Mouse (Mus musculus) lung, postnatal 0 days (tissue): ENCODE measurements around the gene Cacna2d3. TPM values are rescaled to one million over a fixed set of nuclear protein-coding genes. Genes with fewer than 3 reads are reported as not detected.

Source experiments
- ATAC-seq: fragments of 200-750 bp; cut with Nextera tagmentation; 2 replicates; pipeline ENCODE4 v1.8.0; 2017; ENCODE audit warnings: moderate library complexity
- DNase-seq: peaks from one replicate; pipeline ENCODE4 v3.0.0-alpha.2; 2016; ENCODE audit warnings: low spot score
- H3K27ac ChIP-seq: fragments of 300-500 bp; sonication (generic); 2 replicates; pipeline ENCODE4 v1.5.1; 2014; ENCODE audit warnings: antibody characterized with exemption, mild to moderate bottlenecking, low read length, mixed read lengths
- H3K27me3 ChIP-seq: fragments of 300-500 bp; sonication (generic); replicated peaks from 2 replicates; pipeline ENCODE4 v1.6.1; 2014; ENCODE audit warnings: low read length, mixed read lengths; ENCODE audit not compliant: insufficient read depth
- H3K36me3 ChIP-seq: fragments of 300-500 bp; sonication (generic); 2 replicates; pipeline ENCODE4 v1.6.1; 2014; ENCODE audit warnings: low read length, mixed read lengths; ENCODE audit not compliant: insufficient read depth
- H3K4me1 ChIP-seq: fragments of 300-500 bp; sonication (generic); 2 replicates; pipeline ENCODE4 v1.6.1; 2014; ENCODE audit warnings: antibody characterized with exemption, low read depth, low read length, mixed read lengths; ENCODE audit not compliant: insufficient read depth
- H3K4me2 ChIP-seq: fragments of 300-500 bp; sonication (generic); replicated peaks from 2 replicates; pipeline ENCODE4 v1.6.1; 2014; ENCODE audit warnings: low read depth, mild to moderate bottlenecking, low read length, moderate library complexity, mixed read lengths
- H3K4me3 ChIP-seq: fragments of 300-500 bp; sonication (generic); 2 replicates; pipeline ENCODE4 v1.5.1; 2014; ENCODE audit warnings: low read depth, low read length
- H3K9ac ChIP-seq: fragments of 300-500 bp; sonication (generic); replicated peaks from 2 replicates; pipeline ENCODE4 v1.6.1; 2014; ENCODE audit warnings: low read depth, mild to moderate bottlenecking
- H3K9me3 ChIP-seq: fragments of 300-500 bp; sonication (generic); 2 replicates; pipeline ENCODE4 v1.6.1; 2016; ENCODE audit warnings: low read length, mixed read lengths
- CTCF ChIP-seq: IDR thresholded peaks from 2 replicates; pipeline ENCODE4 v1.5.1; 2016; ENCODE audit warnings: antibody characterized with exemption, mild to moderate bottlenecking
- EP300 ChIP-seq: IDR thresholded peaks from 2 replicates; pipeline ENCODE4 v1.6.1; 2016; ENCODE audit warnings: antibody characterized with exemption, mild to moderate bottlenecking, control low read depth
- WGBS: fragments of 180-500 bp; shearing (Covaris S2); extraction: QIAGEN DNeasy Blood & Tissue Kit; methylation state at CpG from one replicate; pipeline ENCODE4 v1.1.7; 2014; 5-methylcytosine and 5-hydroxymethylcytosine counted together
- polyA plus RNA-seq: library from polyadenylated mRNA; unstranded; fragments of >200 nt; fragmentation: Nextera tagmentation; extraction: Ambion mirVana; gene quantifications from 2 replicates; pipeline ENCODE4 v1.2.1, GENCODE M21; 2015

The Cacna2d3 gene
- polyA plus RNA-seq, 1 experiment from 2014 or later = 0.50 TPM

- no peak overlapping the region for H3K27ac ChIP-seq
- no peaks in the 10 kb centered on the region for H3K36me3 ChIP-seq
- no peaks in the 10 kb centered on the region for H3K9me3 ChIP-seq
- DNase-seq = no peak
- H3K27me3 ChIP-seq = no peaks in the 10 kb centered on the region
- H3K4me1 ChIP-seq = no peaks in the 10 kb centered on the region
- H3K4me2 ChIP-seq = no peak overlapping the region
- no peak overlapping the region for H3K9ac ChIP-seq
- TF ChIP-seq EP300 = no peak
- no peak for TF ChIP-seq CTCF
- WGBS = 68% methylated on average over 8 of the region's 8 CpGs
- no peak for ATAC-seq
- H3K4me3 ChIP-seq = no peak overlapping the region
Observed at GRCm38 (mm10) chr14:29393786-29394185, 327.9 kb downstream of the Cacna2d3 start.

- Histone ChIP-seq H3K27me3 (no peaks in the 10 kb centered on the region), H3K9ac (no peak overlapping the region), H3K4me3 (no peak overlapping the region), H3K36me3 (no peaks in the 10 kb centered on the region), H3K9me3 (no peaks in the 10 kb centered on the region), H3K27ac (no peak overlapping the region), H3K4me1 (no peaks in the 10 kb centered on the region), H3K4me2 (no peak overlapping the region)
- WGBS = 92% methylated on average over 3 of the region's 3 CpGs
- DNase-seq (no peak), ATAC-seq (no peak)
- no peak for TF ChIP-seq EP300
- no peak for TF ChIP-seq CTCF
Observed at GRCm38 (mm10) chr14:29392851-29393250, 328.8 kb downstream of the Cacna2d3 start.

- Histone ChIP-seq H3K27ac (no peak overlapping the region), H3K36me3 (no peaks in the 10 kb centered on the region), H3K9ac (no peak overlapping the region), H3K4me2 (no peak overlapping the region), H3K4me1 (no peaks in the 10 kb centered on the region), H3K27me3 (no peaks in the 10 kb centered on the region), H3K4me3 (no peak overlapping the region), H3K9me3 (no peaks in the 10 kb centered on the region)
- DNase-seq = no peak
- ATAC-seq = no peak
- TF ChIP-seq CTCF = no peak
- no peak for TF ChIP-seq EP300
- WGBS = 60% methylated on average over 2 of the region's 2 CpGs
Observed at GRCm38 (mm10) chr14:29391489-29391888, 330.2 kb downstream of the Cacna2d3 start.

- H3K9me3 ChIP-seq = no peaks in the 10 kb centered on the region
- no peaks in the 10 kb centered on the region for H3K4me1 ChIP-seq
- ATAC-seq (no peak), DNase-seq (no peak)
- 50% methylated on average over 3 of the region's 3 CpGs for WGBS
- H3K4me3 ChIP-seq = no peak overlapping the region
- H3K27ac ChIP-seq = no peak overlapping the region
- no peak for TF ChIP-seq CTCF
- TF ChIP-seq EP300 = no peak
- no peaks in the 10 kb centered on the region for H3K36me3 ChIP-seq
- H3K9ac ChIP-seq = no peak overlapping the region
- no peaks in the 10 kb centered on the region for H3K27me3 ChIP-seq
- no peak overlapping the region for H3K4me2 ChIP-seq
Observed at GRCm38 (mm10) chr14:29387761-29388160, 333.9 kb downstream of the Cacna2d3 start.

- no peak for DNase-seq
- Histone ChIP-seq H3K27ac (no peak overlapping the region), H3K36me3 (no peaks in the 10 kb centered on the region), H3K4me1 (no peaks in the 10 kb centered on the region), H3K4me2 (no peak overlapping the region), H3K27me3 (no peaks in the 10 kb centered on the region), H3K9me3 (no peaks in the 10 kb centered on the region), H3K9ac (no peak overlapping the region), H3K4me3 (no peak overlapping the region)
- no peak for ATAC-seq
- TF ChIP-seq CTCF (no peak), EP300 (no peak)
Observed at GRCm38 (mm10) chr14:29385500-29385899, 336.2 kb downstream of the Cacna2d3 start.

GRCm38 (mm10) chr14:29382786-29383185 lies 338.9 kb downstream of the Cacna2d3 start:
- 88% methylated on average over 2 of the region's 2 CpGs for WGBS
- DNase-seq (no peak), ATAC-seq (no peak)
- TF ChIP-seq EP300 (no peak), CTCF (no peak)
- no peaks in the 10 kb centered on the region for H3K9me3 ChIP-seq
- no peak overlapping the region for H3K4me2 ChIP-seq
- no peaks in the 10 kb centered on the region for H3K27me3 ChIP-seq
- no peaks in the 10 kb centered on the region for H3K36me3 ChIP-seq
- no peaks in the 10 kb centered on the region for H3K4me1 ChIP-seq
- H3K27ac ChIP-seq = no peak overlapping the region
- no peak overlapping the region for H3K9ac ChIP-seq
- H3K4me3 ChIP-seq = no peak overlapping the region

GRCm38 (mm10) chr14:29366911-29367310 lies 354.8 kb downstream of the Cacna2d3 start:
- Histone ChIP-seq H3K4me3 (no peak overlapping the region), H3K9me3 (no peaks in the 10 kb centered on the region), H3K27me3 (no peaks in the 10 kb centered on the region), H3K27ac (no peak overlapping the region), H3K4me2 (no peak overlapping the region), H3K9ac (no peak overlapping the region), H3K36me3 (no peaks in the 10 kb centered on the region), H3K4me1 (no peaks in the 10 kb centered on the region)
- 73% methylated on average over 5 of the region's 5 CpGs for WGBS
- no peak for DNase-seq
- no peak for ATAC-seq
- TF ChIP-seq CTCF = no peak
